Mouse (Mus musculus): ENCODE data around the gene Eml2. TPM values are rescaled to one million over a fixed set of nuclear protein-coding genes. Genes with fewer than 3 reads are reported as not detected.

Gene Eml2
- polyA plus RNA-seq, 2 experiments = 1.5 to 38.5 TPM

- Histone ChIP-seq H3K4me3 (replicated peaks; ENCODE audit: low read length) (no peak overlapping the region), H3K9ac (ENCODE audit: low read depth, low read length, severe bottlenecking) (no peak overlapping the region), H3K27ac (replicated peaks; ENCODE audit: low read depth, low read length) (no peak overlapping the region), H3K9me3 (ENCODE audit: control insufficient read depth, low read length) (no peaks in the 10 kb centered on the region), H3K27me3 (ENCODE audit: control insufficient read depth, insufficient read depth, low read length) (no peaks in the 10 kb centered on the region), H3K4me2 (replicated peaks; ENCODE audit: low read depth, low read length, severe bottlenecking) (no peak overlapping the region), H3K36me3 (ENCODE audit: control insufficient read depth, insufficient read depth, low read length) (peaks cover 4% of the 10 kb centered on the region; the same call in 1 of the 2 replicates), H3K4me1 (ENCODE audit: control insufficient read depth, insufficient read depth, low read length) (no peaks in the 10 kb centered on the region)
- 78% methylated on average over 1 of the region's 4 CpGs for WGBS
- TF ChIP-seq POLR2A (IDR thresholded peaks at IDR 0.05; ENCODE audit: borderline replicate concordance, extremely low read depth, insufficient read depth, insufficient read length) = no peak
- ATAC-seq (ENCODE audit: low FRiP score, low read depth) (no peak), DNase-seq (ENCODE audit: low spot score) (no peak)
Observed at GRCm38 (mm10) chr7:19239986-19240385, 63.8 kb downstream of the Eml2 start.

DNA sequence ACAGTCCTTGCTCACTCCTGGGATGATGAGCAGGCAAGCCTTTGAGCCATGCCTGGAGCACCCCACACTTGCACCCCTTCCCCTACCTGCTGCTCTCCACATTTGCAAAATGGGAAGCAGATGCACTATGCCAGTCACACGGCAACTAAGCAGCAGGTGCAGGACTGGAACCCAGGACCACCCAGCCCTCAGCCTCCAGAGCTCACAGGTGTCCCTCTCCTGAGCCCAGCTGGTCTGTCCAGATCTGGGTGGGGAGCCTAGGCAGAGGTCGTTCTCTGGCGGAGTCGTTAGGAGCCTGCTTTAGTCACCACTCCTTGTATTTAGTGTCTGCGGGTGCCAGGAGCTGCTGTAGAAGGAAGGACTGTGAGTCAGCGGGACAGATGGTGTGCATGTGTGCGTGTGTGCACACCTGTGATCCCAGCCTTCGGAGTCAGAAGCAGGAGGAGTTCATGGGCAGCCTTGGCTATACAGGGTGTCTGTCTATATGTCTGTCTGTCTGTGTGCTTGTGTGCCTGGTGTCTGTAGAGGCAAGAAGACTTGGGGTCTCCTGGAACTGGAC, 64.8 kb downstream of the Eml2 start:
- ATAC-seq (ENCODE audit: low FRiP score, low read depth) = no peak
- WGBS = 73% methylated on average over 8 of the region's 8 CpGs
- Histone ChIP-seq H3K36me3 (ENCODE audit: control insufficient read depth, insufficient read depth, low read length) (peaks cover 13% of the 10 kb centered on the region; the same call in 1 of the 2 replicates), H3K9ac (ENCODE audit: low read depth, low read length, severe bottlenecking) (no peak overlapping the region), H3K4me1 (ENCODE audit: control insufficient read depth, insufficient read depth, low read length) (no peaks in the 10 kb centered on the region), H3K4me3 (replicated peaks; ENCODE audit: low read length) (no peak overlapping the region), H3K4me2 (replicated peaks; ENCODE audit: low read depth, low read length, severe bottlenecking) (no peak overlapping the region), H3K9me3 (ENCODE audit: control insufficient read depth, low read length) (no peaks in the 10 kb centered on the region), H3K27ac (replicated peaks; ENCODE audit: low read depth, low read length) (no peak overlapping the region), H3K27me3 (ENCODE audit: control insufficient read depth, insufficient read depth, low read length) (no peaks in the 10 kb centered on the region)
- no peak for TF ChIP-seq POLR2A (IDR thresholded peaks at IDR 0.05; ENCODE audit: borderline replicate concordance, extremely low read depth, insufficient read depth, insufficient read length)
- no peak for DNase-seq (ENCODE audit: low spot score)

GRCm38 (mm10) chr7:19242005-19242404, 65.8 kb downstream of the Eml2 start:
- ATAC-seq (ENCODE audit: low FRiP score, low read depth) = no peak
- no peak overlapping the region for H3K4me3 ChIP-seq (replicated peaks; ENCODE audit: low read length)
- H3K27ac ChIP-seq (replicated peaks; ENCODE audit: low read depth, low read length) = no peak overlapping the region
- DNase-seq (ENCODE audit: low spot score) = no peak
- H3K9ac ChIP-seq (ENCODE audit: low read depth, low read length, severe bottlenecking) = no peak overlapping the region
- no peaks in the 10 kb centered on the region for H3K27me3 ChIP-seq (ENCODE audit: control insufficient read depth, insufficient read depth, low read length)
- peaks cover 20% of the 10 kb centered on the region for H3K36me3 ChIP-seq (ENCODE audit: control insufficient read depth, insufficient read depth, low read length)
- H3K4me2 ChIP-seq (replicated peaks; ENCODE audit: low read depth, low read length, severe bottlenecking) = no peak overlapping the region
- H3K9me3 ChIP-seq (ENCODE audit: control insufficient read depth, low read length) = no peaks in the 10 kb centered on the region
- no peak for TF ChIP-seq POLR2A (IDR thresholded peaks at IDR 0.05; ENCODE audit: borderline replicate concordance, extremely low read depth, insufficient read depth, insufficient read length)
- H3K4me1 ChIP-seq (ENCODE audit: control insufficient read depth, insufficient read depth, low read length) = no peaks in the 10 kb centered on the region
- WGBS = 82% methylated on average over 1 of the region's 1 CpGs

DNA sequence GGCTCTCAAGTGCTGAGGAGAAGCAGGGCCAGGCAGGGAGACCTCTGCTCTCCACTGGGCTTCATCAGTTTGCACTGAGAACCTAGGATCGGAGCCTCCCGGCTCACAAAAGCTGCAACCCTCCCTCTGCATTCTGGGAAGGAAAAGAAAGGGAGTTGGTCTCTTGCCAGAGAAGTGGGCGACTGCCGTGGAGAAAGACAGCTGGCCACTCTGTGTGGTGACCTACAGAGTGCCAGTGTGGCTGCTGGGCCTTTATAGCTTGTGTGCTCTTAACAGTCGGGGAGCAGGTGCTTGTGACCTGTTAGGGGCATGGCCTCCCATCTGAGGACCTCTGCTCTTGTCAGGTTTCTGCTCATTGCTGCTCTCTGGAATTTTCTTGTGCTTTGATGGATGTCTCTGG, 67.6 kb downstream of the Eml2 start:
- Histone ChIP-seq H3K27me3 (ENCODE audit: control insufficient read depth, insufficient read depth, low read length) (no peaks in the 10 kb centered on the region), H3K4me3 (replicated peaks; ENCODE audit: low read length) (no peak overlapping the region), H3K4me2 (replicated peaks; ENCODE audit: low read depth, low read length, severe bottlenecking) (no peak overlapping the region), H3K27ac (replicated peaks; ENCODE audit: low read depth, low read length) (no peak overlapping the region), H3K4me1 (ENCODE audit: control insufficient read depth, insufficient read depth, low read length) (no peaks in the 10 kb centered on the region), H3K9me3 (ENCODE audit: control insufficient read depth, low read length) (no peaks in the 10 kb centered on the region), H3K9ac (ENCODE audit: low read depth, low read length, severe bottlenecking) (no peak overlapping the region), H3K36me3 (ENCODE audit: control insufficient read depth, insufficient read depth, low read length) (peaks cover 23% of the 10 kb centered on the region)
- no peak for ATAC-seq (ENCODE audit: low FRiP score, low read depth)
- DNase-seq (ENCODE audit: low spot score) = no peak
- TF ChIP-seq POLR2A (IDR thresholded peaks at IDR 0.05; ENCODE audit: borderline replicate concordance, extremely low read depth, insufficient read depth, insufficient read length) = no peak
- WGBS = 83% methylated on average over 5 of the region's 5 CpGs

DNA sequence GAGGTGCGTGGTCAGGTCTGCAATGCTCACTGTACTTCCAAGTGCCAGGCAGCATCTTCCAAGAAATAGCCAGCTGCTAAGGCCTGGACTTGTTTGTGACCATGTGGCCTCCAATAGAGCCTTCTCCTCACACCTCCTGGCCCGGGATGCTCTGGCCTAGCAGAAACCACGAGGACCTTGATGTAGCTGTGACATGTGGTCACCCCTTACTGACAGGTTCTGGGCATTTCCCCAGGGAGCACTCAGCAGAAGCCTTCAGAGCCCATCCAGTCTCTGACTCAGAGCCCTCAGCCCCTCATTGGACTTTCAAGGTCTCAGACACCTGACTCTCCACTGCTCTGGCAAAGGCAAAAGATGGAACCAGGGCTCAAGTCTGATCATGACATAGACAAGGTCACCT, 68.9 kb downstream of the Eml2 start:
- Histone ChIP-seq H3K36me3 (ENCODE audit: control insufficient read depth, insufficient read depth, low read length) (peaks cover 23% of the 10 kb centered on the region), H3K4me2 (replicated peaks; ENCODE audit: low read depth, low read length, severe bottlenecking) (no peak overlapping the region), H3K27me3 (ENCODE audit: control insufficient read depth, insufficient read depth, low read length) (no peaks in the 10 kb centered on the region), H3K9me3 (ENCODE audit: control insufficient read depth, low read length) (no peaks in the 10 kb centered on the region), H3K27ac (replicated peaks; ENCODE audit: low read depth, low read length) (no peak overlapping the region), H3K9ac (ENCODE audit: low read depth, low read length, severe bottlenecking) (no peak overlapping the region), H3K4me1 (ENCODE audit: control insufficient read depth, insufficient read depth, low read length) (no peaks in the 10 kb centered on the region), H3K4me3 (replicated peaks; ENCODE audit: low read length) (no peak overlapping the region)
- no peak for DNase-seq (ENCODE audit: low spot score)
- 94% methylated on average over 3 of the region's 3 CpGs for WGBS
- ATAC-seq (ENCODE audit: low FRiP score, low read depth) = no peak
- TF ChIP-seq POLR2A (IDR thresholded peaks at IDR 0.05; ENCODE audit: borderline replicate concordance, extremely low read depth, insufficient read depth, insufficient read length) = no peak

DNA sequence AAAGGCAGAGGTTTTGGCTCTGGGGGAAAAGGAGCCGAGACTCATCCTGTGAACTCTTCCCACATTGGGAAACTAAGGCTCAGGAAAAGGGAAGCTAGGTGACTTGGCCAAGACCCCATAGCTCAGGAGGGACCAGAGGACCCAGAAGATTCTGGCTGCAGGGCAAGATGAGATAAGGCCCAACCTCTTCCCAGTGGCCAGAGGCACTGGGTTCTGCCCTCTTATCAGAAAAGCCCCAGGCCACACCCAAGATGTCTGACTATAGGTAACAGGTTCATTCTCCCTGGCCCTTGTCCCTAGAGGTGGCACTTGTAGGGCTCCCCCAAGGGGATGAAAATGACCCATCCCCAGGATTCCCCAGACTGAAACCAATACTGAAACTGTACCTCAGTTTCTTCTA, 70.6 kb downstream of the Eml2 start:
- Histone ChIP-seq H3K4me3 (replicated peaks; ENCODE audit: low read length) (no peak overlapping the region), H3K9me3 (ENCODE audit: control insufficient read depth, low read length) (no peaks in the 10 kb centered on the region), H3K4me2 (replicated peaks; ENCODE audit: low read depth, low read length, severe bottlenecking) (no peak overlapping the region), H3K27ac (replicated peaks; ENCODE audit: low read depth, low read length) (no peak overlapping the region), H3K36me3 (ENCODE audit: control insufficient read depth, insufficient read depth, low read length) (peaks cover 23% of the 10 kb centered on the region), H3K27me3 (ENCODE audit: control insufficient read depth, insufficient read depth, low read length) (no peaks in the 10 kb centered on the region), H3K9ac (ENCODE audit: low read depth, low read length, severe bottlenecking) (no peak overlapping the region), H3K4me1 (ENCODE audit: control insufficient read depth, insufficient read depth, low read length) (no peaks in the 10 kb centered on the region)
- DNase-seq (ENCODE audit: low spot score) (no peak), ATAC-seq (ENCODE audit: low FRiP score, low read depth) (no peak)
- no peak for TF ChIP-seq POLR2A (IDR thresholded peaks at IDR 0.05; ENCODE audit: borderline replicate concordance, extremely low read depth, insufficient read depth, insufficient read length)
- 82% methylated on average over 1 of the region's 1 CpGs for WGBS

Measured in limb, embryonic 14.5 days (tissue).